Mouse (Mus musculus) frontal cortex, postnatal 10 days (tissue): ENCODE data around the gene Adar.
"Not testable (repeated sequence)": the region's sequence is repeated elsewhere in the genome, so short reads cannot be mapped to it uniquely, and the experiment has no call there.

Experiments used
- DNase-seq, 2 experiments: peaks; one replicate each; pipeline ENCODE4 v3.0.0; 2022; ENCODE audit warnings: low spot score in 2 of 2, mixed read lengths in 1 of 2

Adar gene

GRCm38 (mm10) chr3:89788680-89789352, 74.0 kb downstream of the Adar start:
- no peak for DNase-seq

- DNase-seq, result no peak
Measured at GRCm38 (mm10) chr3:89794616-89795015, 79.8 kb downstream of the Adar start.

GRCm38 (mm10) chr3:89795746-89796145, 80.9 kb downstream of the Adar start:
- DNase-seq, result no peak

GRCm38 (mm10) chr3:89796358-89796757, 81.5 kb downstream of the Adar start:
- DNase-seq, result no peak

- no peak for DNase-seq
Measured at GRCm38 (mm10) chr3:89798518-89798917, 83.7 kb downstream of the Adar start.

GRCm38 (mm10) chr3:89799476-89799875, 84.7 kb downstream of the Adar start:
- no peak for DNase-seq

GRCm38 (mm10) chr3:89800078-89800477, 85.3 kb downstream of the Adar start:
- not testable (repeated sequence) for DNase-seq

GRCm38 (mm10) chr3:89800774-89801506, 86.1 kb downstream of the Adar start:
- DNase-seq, result no peak

GRCm38 (mm10) chr3:89801507-89801847, 86.7 kb downstream of the Adar start:
- DNase-seq, result no peak

- DNase-seq, result no peak
Measured at GRCm38 (mm10) chr3:89802876-89803275, 88.1 kb downstream of the Adar start.
